ENCODE assay signal across 10 mouse cellular contexts in genomic region chr10:83914401-83915132, GRCm38 (mm10).
DNase-seq lines count a peak whose midpoint lies in the region; ATAC-seq and TF ChIP-seq lines count a peak whose summit lies in the region.
"Had no signal": no experiment of that assay in that cellular context is flagged by ENCODE, and none has a peak within 500 bp of the region (broad histone marks: within the 10 kb centered on the region; RNA-seq: fewer than 3 reads in every experiment).

No protein-coding gene starts in this region.

- peak; percentile 74; the same call in 1 of the 2 replicates for ATAC-seq in embryonic facial prominence, embryonic 12.5 days (ENCODE audit: insufficient number of reproducible peaks, insufficient read depth, low FRiP score, low TSS enrichment)
- ATAC-seq in kidney, embryonic 14.5 days (ENCODE audit: low FRiP score, low TSS enrichment) = peak; percentile 87
- no peak for ATAC-seq in midbrain, postnatal 0 days (ENCODE audit: low FRiP score)
- no peak for ATAC-seq in megakaryocyte-erythroid progenitor cell, adult 5-6 weeks (replicated peaks; ENCODE audit: low FRiP score, low TSS enrichment, poor library complexity, severe bottlenecking)

- no peak overlapping the region for H3K4me2 ChIP-seq in embryonic facial prominence, embryonic 12.5 days (replicated peaks)
- peak overlapping the region; percentile 10; the same call in 1 of the 2 replicates for H3K4me2 ChIP-seq in kidney, embryonic 14.5 days (replicated peaks; ENCODE audit: low read depth, low read length)
- H3K4me2 ChIP-seq in midbrain, postnatal 0 days (ENCODE audit: low read depth, low read length, poor library complexity, severe bottlenecking) = no peak overlapping the region

- H3K9ac ChIP-seq in embryonic facial prominence, embryonic 12.5 days = no peak overlapping the region
- no peak overlapping the region for H3K9ac ChIP-seq in kidney, embryonic 14.5 days (ENCODE audit: low read depth, low read length)
- no peak overlapping the region for H3K9ac ChIP-seq in midbrain, postnatal 0 days (replicated peaks; ENCODE audit: low read length, poor library complexity, severe bottlenecking)

- H3K36me3 ChIP-seq in embryonic facial prominence, embryonic 12.5 days = no peaks in the 10 kb centered on the region
- no peaks in the 10 kb centered on the region for H3K36me3 ChIP-seq in kidney, embryonic 14.5 days (ENCODE audit: control insufficient read depth, insufficient read depth, low read length)
- H3K36me3 ChIP-seq in midbrain, postnatal 0 days (ENCODE audit: insufficient read depth, low read length) = no peaks in the 10 kb centered on the region

- DNase-seq in R1 (ENCODE audit: low read depth, low spot score) = peak; percentile 43
- peak; percentile 22 for DNase-seq in midbrain, postnatal 0 days (ENCODE audit: low spot score)
- DNase-seq in frontal cortex, postnatal 14 days (ENCODE audit: low spot score in 2 of 2) = no peak
- DNase-seq in layer of hippocampus, postnatal 14 days (ENCODE audit: low spot score in 2 of 2) = no peak
- DNase-seq: cerebellum, adult 2 months; lung, adult 2 months; right cerebral cortex, postnatal 14 days had no signal

- peaks cover 16% of the 10 kb centered on the region for H3K4me1 ChIP-seq in embryonic facial prominence, embryonic 12.5 days
- peaks cover 20% of the 10 kb centered on the region for H3K4me1 ChIP-seq in kidney, embryonic 14.5 days (ENCODE audit: control insufficient read depth, insufficient read depth, low read length)
- 0 out of 2 replicates have a peak, but pooled peaks cover 3% of the 10 kb centered on the region for H3K4me1 ChIP-seq in midbrain, postnatal 0 days (ENCODE audit: insufficient read depth, low read length)

- no peak overlapping the region for H3K4me3 ChIP-seq in embryonic facial prominence, embryonic 12.5 days
- H3K4me3 ChIP-seq in kidney, embryonic 14.5 days (ENCODE audit: low read length) = no peak overlapping the region
- H3K4me3 ChIP-seq in midbrain, postnatal 0 days (ENCODE audit: low read depth, low read length) = no peak overlapping the region

- peak overlapping the region; percentile 65 for H3K27ac ChIP-seq in embryonic facial prominence, embryonic 12.5 days
- peak overlapping the region; percentile 31 for H3K27ac ChIP-seq in kidney, embryonic 14.5 days (ENCODE audit: low read depth, low read length)
- H3K27ac ChIP-seq in midbrain, postnatal 0 days (ENCODE audit: low read depth, low read length) = no peak overlapping the region

- WGBS in embryonic facial prominence, embryonic 12.5 days = 42% methylated on average over 12 of the region's 12 CpGs
- 4% methylated on average over 12 of the region's 12 CpGs for WGBS in kidney, embryonic 14.5 days
- 24% methylated on average over 12 of the region's 12 CpGs for WGBS in midbrain, postnatal 0 days

- H3K27me3 ChIP-seq in embryonic facial prominence, embryonic 12.5 days = no peaks in the 10 kb centered on the region
- H3K27me3 ChIP-seq in kidney, embryonic 14.5 days (ENCODE audit: control insufficient read depth, insufficient read depth, low read length) = no peaks in the 10 kb centered on the region
- H3K27me3 ChIP-seq in midbrain, postnatal 0 days (ENCODE audit: insufficient read depth, low read length) = no peaks in the 10 kb centered on the region

- H3K9me3 ChIP-seq in embryonic facial prominence, embryonic 12.5 days = no peaks in the 10 kb centered on the region
- no peaks in the 10 kb centered on the region for H3K9me3 ChIP-seq in kidney, embryonic 14.5 days (ENCODE audit: control insufficient read depth, low read length)
- H3K9me3 ChIP-seq in midbrain, postnatal 0 days (ENCODE audit: low read length) = no peaks in the 10 kb centered on the region

- no peak for TF ChIP-seq CTCF in midbrain, postnatal 0 days (IDR thresholded peaks at IDR 0.05)

Comparison
In these comparisons a context has a peak if more than half of its experiments do, and no peak if none do; other contexts are left out.
1. DNase-seq: peak in R1 (single experiment) and midbrain, postnatal 0 days (single experiment); none in frontal cortex, postnatal 14 days (0 of 2) and layer of hippocampus, postnatal 14 days (0 of 2).
2. ATAC-seq: peak in embryonic facial prominence, embryonic 12.5 days (single experiment) and kidney, embryonic 14.5 days (single experiment); none in midbrain, postnatal 0 days (single experiment) and megakaryocyte-erythroid progenitor cell, adult 5-6 weeks (single experiment).